Mouse (Mus musculus) lung, embryonic 15.5 days (tissue): ENCODE data around the gene Brat1. TPM values are rescaled to one million over a fixed set of nuclear protein-coding genes. Genes with fewer than 3 reads are reported as not detected.

Source experiments
- ATAC-seq: fragments of 200-750 bp; cut with Nextera tagmentation; 2 replicates; pipeline ENCODE4 v1.8.0; 2017; ENCODE audit warnings: moderate number of reproducible peaks, borderline replicate concordance; ENCODE audit not compliant: low FRiP score, low TSS enrichment; ENCODE audit errors: extremely low read depth
- H3K27ac ChIP-seq: fragments of 300-500 bp; sonication (generic); 2 replicates; pipeline ENCODE4 v1.5.1; 2015; ENCODE audit warnings: moderate library complexity, mild to moderate bottlenecking, inconsistent platforms
- H3K27me3 ChIP-seq: fragments of 300-500 bp; sonication (generic); 2 replicates; pipeline ENCODE4 v1.6.1; 2015; ENCODE audit warnings: inconsistent platforms
- H3K36me3 ChIP-seq: fragments of 300-500 bp; sonication (generic); 2 replicates; pipeline ENCODE4 v1.6.1; 2015; ENCODE audit warnings: inconsistent platforms
- H3K4me1 ChIP-seq: fragments of 300-500 bp; sonication (generic); 2 replicates; pipeline ENCODE4 v1.6.1; 2015; ENCODE audit warnings: inconsistent platforms
- H3K4me2 ChIP-seq: fragments of 300-500 bp; sonication (generic); 2 replicates; pipeline ENCODE4 v1.6.1; 2015; ENCODE audit warnings: inconsistent platforms, mild to moderate bottlenecking, moderate library complexity
- H3K4me3 ChIP-seq: fragments of 300-500 bp; sonication (generic); 2 replicates; pipeline ENCODE4 v1.5.1; 2015; ENCODE audit warnings: mild to moderate bottlenecking, inconsistent platforms
- H3K9ac ChIP-seq: fragments of 300-500 bp; sonication (generic); 2 replicates; pipeline ENCODE4 v1.6.1; 2015; ENCODE audit warnings: inconsistent platforms
- H3K9me3 ChIP-seq: fragments of 300-500 bp; sonication (generic); 2 replicates; pipeline ENCODE4 v1.6.1; 2016; ENCODE audit warnings: inconsistent platforms
- WGBS: fragments of 180-500 bp; shearing (Covaris S2); methylation state at CpG from one replicate; pipeline ENCODE4 v1.1.7; 2015; 5-methylcytosine and 5-hydroxymethylcytosine counted together
- polyA plus RNA-seq: library from polyadenylated mRNA; unstranded; fragments of >200 nt; fragmentation: Nextera tagmentation; extraction: Ambion mirVana; gene quantifications from 2 replicates; pipeline ENCODE4 v1.2.1, GENCODE M21; 2015

Brat1 gene
- polyA plus RNA-seq, 1 experiment from 2014 or later = 22.6 TPM

GRCm38 (mm10) chr5:140675079-140675478 lies 29.7 kb upstream of the Brat1 start:
- no peaks in the 10 kb centered on the region for H3K4me1 ChIP-seq
- H3K36me3 ChIP-seq = peaks cover 18% of the 10 kb centered on the region
- H3K27me3 ChIP-seq = no peaks in the 10 kb centered on the region
- H3K4me2 ChIP-seq = no peak overlapping the region
- no peak for ATAC-seq
- H3K27ac ChIP-seq = no peak overlapping the region
- 72% methylated on average over 11 of the region's 11 CpGs for WGBS
- no peaks in the 10 kb centered on the region for H3K9me3 ChIP-seq
- no peak overlapping the region for H3K4me3 ChIP-seq
- H3K9ac ChIP-seq = no peak overlapping the region

DNA sequence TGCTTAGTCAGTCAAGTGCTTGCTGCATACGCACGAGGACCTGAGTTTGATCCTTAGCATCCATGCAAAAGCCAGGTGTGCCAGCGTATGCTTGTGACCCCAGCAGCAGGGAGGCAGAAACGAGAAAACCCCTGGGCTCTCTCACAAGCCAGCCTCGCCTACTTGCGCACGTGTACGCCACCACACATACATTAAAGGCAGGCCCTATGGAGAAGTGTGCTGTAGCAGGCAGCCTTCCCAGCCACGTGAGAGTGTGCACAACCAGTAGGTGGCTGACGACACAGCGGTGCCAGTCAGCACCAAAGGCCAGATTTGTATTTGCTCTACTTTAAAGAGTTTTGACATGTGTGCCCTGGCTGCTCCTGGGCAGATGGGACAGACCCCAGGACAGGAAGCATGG lies 29.2 kb upstream of the Brat1 start:
- no peaks in the 10 kb centered on the region for H3K9me3 ChIP-seq
- 82% methylated on average over 11 of the region's 11 CpGs for WGBS
- H3K4me2 ChIP-seq = no peak overlapping the region
- H3K36me3 ChIP-seq = peaks cover 18% of the 10 kb centered on the region
- no peaks in the 10 kb centered on the region for H3K27me3 ChIP-seq
- no peak for ATAC-seq
- H3K4me3 ChIP-seq = no peak overlapping the region
- no peak overlapping the region for H3K27ac ChIP-seq
- no peak overlapping the region for H3K9ac ChIP-seq
- no peaks in the 10 kb centered on the region for H3K4me1 ChIP-seq

DNA sequence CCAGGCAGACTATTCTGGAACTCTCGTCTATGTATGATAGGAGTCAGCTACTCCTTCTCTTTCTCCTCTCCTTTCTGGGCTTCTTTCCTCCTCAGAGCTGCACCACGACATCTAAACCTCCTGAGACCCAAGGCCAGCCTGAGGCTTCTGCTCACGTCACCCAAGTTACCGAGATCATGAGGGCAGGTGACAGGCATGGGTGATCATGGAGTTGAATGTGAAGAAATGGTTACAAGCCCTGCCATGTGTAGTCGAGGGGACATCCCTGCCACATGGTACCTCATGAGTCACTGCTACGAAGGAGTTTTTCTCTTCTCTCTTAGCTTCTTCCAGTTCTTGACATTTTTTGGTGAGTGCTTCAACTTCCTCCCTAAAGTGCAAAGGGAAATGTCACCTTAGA lies 27.7 kb upstream of the Brat1 start:
- WGBS = 87% methylated on average over 6 of the region's 6 CpGs
- H3K27me3 ChIP-seq = no peaks in the 10 kb centered on the region
- no peak for ATAC-seq
- peaks cover 15% of the 10 kb centered on the region for H3K36me3 ChIP-seq
- H3K27ac ChIP-seq = no peak overlapping the region
- no peak overlapping the region for H3K9ac ChIP-seq
- H3K4me1 ChIP-seq = no peaks in the 10 kb centered on the region
- H3K9me3 ChIP-seq = no peaks in the 10 kb centered on the region
- no peak overlapping the region for H3K4me3 ChIP-seq
- no peak overlapping the region for H3K4me2 ChIP-seq

DNA sequence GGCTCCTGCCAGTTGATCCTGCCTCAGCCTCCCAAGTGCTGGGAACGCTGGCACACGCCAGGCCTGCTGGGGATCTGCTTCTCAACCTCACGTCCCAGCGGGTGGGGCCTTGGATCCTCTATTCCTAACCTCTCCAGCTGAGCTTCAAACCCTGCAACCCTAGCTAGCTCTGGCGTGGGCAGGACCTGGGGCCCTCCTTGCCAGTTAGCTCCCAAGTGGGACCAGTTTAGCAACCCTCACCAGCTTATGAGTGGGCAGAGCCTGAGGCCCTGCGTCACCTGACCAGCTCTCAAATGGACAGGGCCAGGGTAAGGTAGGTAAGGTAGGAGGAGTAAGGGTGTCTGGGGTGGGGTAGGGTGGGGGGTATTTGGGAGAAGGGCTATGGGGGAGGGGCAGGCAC lies 24.8 kb upstream of the Brat1 start:
- H3K4me1 ChIP-seq = no peaks in the 10 kb centered on the region
- H3K9ac ChIP-seq = no peak overlapping the region
- no peak for ATAC-seq
- H3K27ac ChIP-seq = no peak overlapping the region
- no peak overlapping the region for H3K4me2 ChIP-seq
- 85% methylated on average over 6 of the region's 6 CpGs for WGBS
- H3K36me3 ChIP-seq = peaks cover 9% of the 10 kb centered on the region
- H3K4me3 ChIP-seq = no peak overlapping the region
- no peaks in the 10 kb centered on the region for H3K9me3 ChIP-seq
- no peaks in the 10 kb centered on the region for H3K27me3 ChIP-seq

DNA sequence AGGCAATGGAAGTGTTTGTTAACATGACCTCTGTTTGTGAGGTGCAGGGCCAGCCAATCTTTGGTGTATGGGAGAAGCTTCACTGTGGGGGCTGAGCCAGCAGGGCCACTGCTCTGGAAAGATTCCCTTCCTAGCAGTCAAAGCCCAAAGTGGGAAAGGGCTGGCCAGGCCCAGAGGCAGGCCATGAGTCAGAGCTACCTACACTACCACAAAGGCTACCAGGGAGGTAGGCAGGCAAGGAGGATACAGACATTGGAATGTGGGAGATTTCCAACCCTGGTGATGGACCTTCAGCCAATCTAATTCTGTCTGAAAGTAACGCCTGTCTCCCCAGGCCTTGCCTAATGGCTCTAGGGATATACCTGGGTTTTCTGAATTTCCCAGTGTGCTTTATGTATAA lies 23.9 kb upstream of the Brat1 start:
- ATAC-seq = no peak
- H3K27me3 ChIP-seq = no peaks in the 10 kb centered on the region
- no peak overlapping the region for H3K9ac ChIP-seq
- no peaks in the 10 kb centered on the region for H3K4me1 ChIP-seq
- no peak overlapping the region for H3K4me3 ChIP-seq
- no peak overlapping the region for H3K4me2 ChIP-seq
- 92% methylated on average over 1 of the region's 1 CpGs for WGBS
- peaks cover 9% of the 10 kb centered on the region for H3K36me3 ChIP-seq
- H3K9me3 ChIP-seq = no peaks in the 10 kb centered on the region
- no peak overlapping the region for H3K27ac ChIP-seq

GRCm38 (mm10) chr5:140682113-140682512 lies 22.7 kb upstream of the Brat1 start:
- Histone ChIP-seq H3K9me3 (no peaks in the 10 kb centered on the region), H3K4me1 (no peaks in the 10 kb centered on the region), H3K9ac (no peak overlapping the region), H3K27me3 (no peaks in the 10 kb centered on the region), H3K4me2 (no peak overlapping the region), H3K4me3 (no peak overlapping the region), H3K27ac (no peak overlapping the region), H3K36me3 (peaks cover 8% of the 10 kb centered on the region)
- no peak for ATAC-seq
- WGBS = 90% methylated on average over 6 of the region's 6 CpGs

- peaks cover 9% of the 10 kb centered on the region for H3K36me3 ChIP-seq
These were observed 20.3 kb upstream of the Brat1 start for GRCm38 (mm10) chr5:140684343-140685148.

GRCm38 (mm10) chr5:140688434-140688833 lies 16.4 kb upstream of the Brat1 start:
- Histone ChIP-seq H3K4me2 (no peak overlapping the region), H3K9ac (no peak overlapping the region), H3K36me3 (peaks cover 15% of the 10 kb centered on the region), H3K27me3 (no peaks in the 10 kb centered on the region), H3K27ac (no peak overlapping the region), H3K9me3 (no peaks in the 10 kb centered on the region), H3K4me1 (no peaks in the 10 kb centered on the region), H3K4me3 (no peak overlapping the region)
- 64% methylated on average over 3 of the region's 3 CpGs for WGBS
- 0 out of 2 replicates have a peak, but pooled peaks have one; percentile 40 for ATAC-seq

More at GRCm38 (mm10) chr5:140684343-140685148, 20.3 kb upstream of the Brat1 start:
- Histone ChIP-seq H3K4me1 (no peaks in the 10 kb centered on the region), H3K9ac (no peak overlapping the region), H3K9me3 (no peaks in the 10 kb centered on the region), H3K27ac (no peak overlapping the region), H3K4me2 (no peak overlapping the region), H3K27me3 (no peaks in the 10 kb centered on the region), H3K4me3 (no peak overlapping the region)
- 57% methylated on average over 16 of the region's 16 CpGs for WGBS
- no peak for ATAC-seq

DNA sequence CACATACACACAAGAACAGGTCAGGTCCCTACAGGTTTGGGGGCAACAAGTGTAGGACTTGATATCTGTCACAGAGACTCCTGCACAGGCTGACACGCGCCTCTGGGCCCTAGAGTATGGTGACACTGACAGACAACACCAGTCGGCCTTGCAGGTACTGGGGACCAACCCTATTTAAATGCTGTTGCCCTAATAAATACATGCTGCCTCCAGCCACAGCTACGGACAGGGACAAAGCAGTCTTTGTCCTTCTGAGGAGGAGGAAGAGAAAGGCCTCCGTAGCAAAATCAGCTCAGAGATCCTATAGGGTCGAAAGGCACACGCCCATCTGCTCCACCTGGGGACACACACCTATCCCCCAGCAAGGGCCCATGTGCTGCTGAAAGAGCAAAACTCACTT lies 8.8 kb upstream of the Brat1 start:
- no peak for ATAC-seq
- Histone ChIP-seq H3K36me3 (peaks cover 29% of the 10 kb centered on the region), H3K27ac (no peak overlapping the region), H3K4me3 (no peak overlapping the region), H3K27me3 (no peaks in the 10 kb centered on the region), H3K4me2 (no peak overlapping the region), H3K4me1 (peaks cover 9% of the 10 kb centered on the region), H3K9me3 (no peaks in the 10 kb centered on the region), H3K9ac (no peak overlapping the region)
- 86% methylated on average over 7 of the region's 7 CpGs for WGBS

- ATAC-seq = no peak
These were observed 5.0 kb upstream of the Brat1 start for GRCm38 (mm10) chr5:140699776-140700175.

GRCm38 (mm10) chr5:140701661-140702060 lies 3.1 kb upstream of the Brat1 start:
- peak; percentile 2; the same call in 1 of the 2 replicates for ATAC-seq
- WGBS = under 1% methylated on average over 25 of the region's 25 CpGs
- no peaks in the 10 kb centered on the region for H3K27me3 ChIP-seq

More at GRCm38 (mm10) chr5:140699776-140700175, 5.0 kb upstream of the Brat1 start:
- Histone ChIP-seq H3K4me1 (peaks cover 33% of the 10 kb centered on the region), H3K9ac (no peak overlapping the region), H3K27ac (no peak overlapping the region), H3K27me3 (no peaks in the 10 kb centered on the region), H3K36me3 (peaks cover 17% of the 10 kb centered on the region), H3K4me3 (no peak overlapping the region), H3K4me2 (no peak overlapping the region), H3K9me3 (no peaks in the 10 kb centered on the region)
- 79% methylated on average over 9 of the region's 9 CpGs for WGBS

DNA sequence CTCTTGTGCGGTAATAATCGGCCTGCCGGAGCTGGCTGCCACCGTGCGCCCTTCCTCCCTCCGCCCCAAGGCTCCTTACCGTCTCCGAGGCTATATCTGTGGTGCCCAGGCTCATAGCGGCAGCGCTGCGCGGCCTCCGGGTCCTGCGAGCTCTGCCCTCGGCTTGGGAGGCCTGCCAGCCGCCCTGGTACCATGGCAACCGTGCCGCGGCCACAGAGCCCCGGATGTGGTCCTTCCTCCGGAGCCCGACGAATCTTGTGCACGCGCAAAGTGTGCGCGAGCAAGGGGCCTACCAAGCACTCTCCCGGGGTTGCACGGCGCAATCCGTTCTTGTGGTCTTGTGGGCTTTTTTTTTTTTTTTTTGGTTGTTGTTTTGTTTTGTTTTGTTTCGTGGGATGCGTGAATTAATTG lies 2.7 kb upstream of the Brat1 start, which contains the start of gene Iqce:
Gene Iqce (minus strand): TSS at position 276 of the 411 bp plus-strand sequence.
- WGBS = 4% methylated on average over 31 of the region's 33 CpGs
- Histone ChIP-seq H3K4me1 (peaks cover 44% of the 10 kb centered on the region), H3K4me2 (peak within 1 kb of the TSS; percentile 91)

More at GRCm38 (mm10) chr5:140701661-140702060, 3.1 kb upstream of the Brat1 start:
- Histone ChIP-seq H3K9ac (peak overlapping the region; percentile 85), H3K9me3 (no peaks in the 10 kb centered on the region), H3K4me1 (peaks cover 44% of the 10 kb centered on the region), H3K36me3 (peaks cover 8% of the 10 kb centered on the region; the same call in 1 of the 2 replicates), H3K4me3 (peak overlapping the region; percentile 82), H3K27ac (peak overlapping the region; percentile 88), H3K4me2 (peak overlapping the region; percentile 91)

More for the DNA sequence above, 2.7 kb upstream of the Brat1 start, which contains the start of gene Iqce:
- H3K27me3 ChIP-seq = no peaks in the 10 kb centered on the region
- peak; percentile 58 for ATAC-seq
- H3K9me3 ChIP-seq = no peaks in the 10 kb centered on the region
- peak within 1 kb of the TSS; percentile 85 for H3K9ac ChIP-seq
- H3K27ac ChIP-seq = peak within 1 kb of the TSS; percentile 88
- 0 out of 2 replicates have a peak, but pooled peaks cover 9% of the 10 kb centered on the region for H3K36me3 ChIP-seq
- H3K4me3 ChIP-seq = peak within 1 kb of the TSS; percentile 82
